Mouse (Mus musculus) adrenal gland, postnatal 14 days (tissue): ENCODE measurements at regions not wholly inside any gene's neighbourhood (a gene's known extent, or its start where the extent isn't known, plus 50 kb on each side); places are given as distances from the start of the nearest gene placed in this dataset.
"Not testable (repeated sequence)": the region's sequence is repeated elsewhere in the genome, so short reads cannot be mapped to it uniquely, and the experiment has no call there.

Source experiments
- DNase-seq: peaks from one replicate; pipeline ENCODE4 v3.0.0; 2021; ENCODE audit warnings: mixed read lengths

DNA sequence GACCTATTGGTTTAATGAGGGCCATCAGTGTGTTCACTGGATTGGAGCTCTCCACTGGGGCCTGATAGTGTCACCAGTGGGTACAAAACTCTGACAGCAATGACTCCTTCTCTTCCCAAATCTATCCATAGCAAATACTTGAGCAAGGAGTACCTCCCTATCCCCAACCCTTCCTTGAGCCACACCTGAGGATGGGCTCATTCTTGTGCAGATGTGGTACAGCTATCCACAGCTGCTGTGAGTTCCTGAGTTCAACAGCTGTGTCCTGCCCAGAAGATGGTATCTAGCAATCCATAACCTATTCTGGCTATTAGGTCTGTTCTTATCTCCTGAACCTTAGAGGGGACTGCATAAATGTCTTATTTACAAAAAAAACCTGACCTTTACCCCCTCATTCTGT lies 148.7 kb upstream of the Cwc22 start:
- no peak for DNase-seq

DNA sequence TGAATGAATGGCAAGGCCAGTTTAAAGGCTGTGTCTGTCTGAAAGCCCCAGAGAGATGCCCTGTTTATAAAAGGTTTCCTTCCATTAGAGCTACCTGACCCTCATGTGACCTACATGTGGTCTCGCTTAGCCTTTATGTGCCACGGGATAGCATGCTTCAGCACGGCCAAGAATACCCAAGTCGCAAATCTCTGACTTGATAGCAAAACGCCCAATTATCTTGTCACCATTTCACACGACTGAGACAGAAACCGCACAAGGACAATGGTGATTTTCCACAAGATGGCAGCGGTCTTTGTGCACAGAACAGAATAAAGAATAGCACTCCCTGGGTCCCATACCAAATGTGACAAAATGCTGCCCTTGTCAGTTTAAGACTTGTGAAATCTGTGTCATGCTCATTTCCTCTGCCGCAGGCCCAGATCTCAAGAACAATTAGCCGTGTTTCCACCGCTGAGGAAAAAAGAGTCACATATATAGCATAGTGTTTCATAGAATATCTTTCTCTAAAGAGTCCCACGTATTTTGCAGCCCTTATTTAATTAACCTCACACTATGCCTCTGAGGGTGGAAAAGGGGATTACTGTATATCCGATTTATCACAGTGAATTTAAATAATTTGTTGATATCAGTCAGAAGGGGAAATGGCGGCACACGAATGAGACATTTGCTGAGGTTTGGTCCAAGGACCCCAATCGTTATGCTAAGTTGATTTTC lies 118.3 kb upstream of the Cwc22 start:
- DNase-seq = no peak

GRCm38 (mm10) chr2:78059801-78060416 lies 113.7 kb upstream of the Cwc22 start:
- DNase-seq = no peak

GRCm38 (mm10) chr2:78058988-78059387 lies 112.8 kb upstream of the Cwc22 start:
- no peak for DNase-seq

DNA sequence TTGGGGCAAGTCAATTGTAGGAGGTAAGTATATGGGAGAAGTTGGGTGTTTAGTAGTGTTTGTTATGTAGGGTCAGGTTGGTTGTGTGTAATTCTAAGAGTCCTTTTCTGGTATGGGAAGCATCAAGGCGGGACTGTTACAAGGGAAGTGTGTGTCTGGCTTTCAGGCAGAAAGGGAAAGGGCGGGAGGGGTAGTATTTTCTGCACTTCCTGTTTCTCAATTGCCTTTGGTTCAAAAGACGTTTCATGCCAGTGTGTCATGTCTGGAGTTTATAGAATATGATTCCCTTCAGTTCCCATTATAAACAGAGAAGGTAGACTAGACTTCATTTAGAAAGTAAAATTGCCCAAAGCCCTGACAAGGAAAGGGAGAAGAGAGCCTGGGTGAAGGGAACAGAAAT lies 107.7 kb upstream of the Cwc22 start:
- DNase-seq = no peak

DNA sequence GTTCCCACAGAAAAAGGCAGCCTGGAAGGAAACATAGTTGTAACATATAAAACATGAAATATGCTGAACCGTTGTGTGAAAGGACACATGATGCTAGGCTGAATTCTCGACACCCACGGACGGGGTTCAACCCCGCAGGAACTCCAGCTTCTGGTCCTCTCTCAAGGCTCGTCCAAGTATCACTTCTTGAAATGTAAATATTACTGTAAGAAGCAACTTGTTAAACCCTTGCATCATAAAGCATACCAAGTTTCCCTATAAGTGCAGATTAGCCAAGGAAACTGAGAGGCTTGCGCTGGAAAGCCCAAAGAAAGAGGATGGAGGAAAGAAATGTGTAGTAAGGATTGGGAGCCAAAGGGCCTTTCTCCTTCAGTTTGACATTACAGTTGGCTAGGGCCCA lies 104.4 kb upstream of the Cwc22 start:
- DNase-seq = no peak

GRCm38 (mm10) chr2:78049248-78049874 lies 103.2 kb upstream of the Cwc22 start:
- peak; percentile 86 for DNase-seq

DNA sequence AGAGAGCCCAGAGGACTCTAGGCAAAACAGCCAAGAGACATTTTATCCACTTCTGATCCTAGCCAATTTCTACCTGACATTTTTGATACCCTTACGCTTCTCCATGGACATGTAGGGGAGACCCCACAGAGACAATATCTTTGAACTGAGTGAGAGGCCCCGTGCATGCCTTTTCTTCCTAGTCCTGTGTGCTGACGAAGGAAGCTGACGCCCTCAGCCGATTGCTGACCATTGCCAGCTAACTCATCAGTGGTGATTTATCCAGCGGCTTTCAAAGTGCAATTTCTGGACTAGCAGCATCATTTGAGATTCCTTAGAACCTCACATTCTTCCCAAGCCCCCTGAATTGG lies 102.5 kb upstream of the Cwc22 start:
- DNase-seq = peak; percentile 7

DNA sequence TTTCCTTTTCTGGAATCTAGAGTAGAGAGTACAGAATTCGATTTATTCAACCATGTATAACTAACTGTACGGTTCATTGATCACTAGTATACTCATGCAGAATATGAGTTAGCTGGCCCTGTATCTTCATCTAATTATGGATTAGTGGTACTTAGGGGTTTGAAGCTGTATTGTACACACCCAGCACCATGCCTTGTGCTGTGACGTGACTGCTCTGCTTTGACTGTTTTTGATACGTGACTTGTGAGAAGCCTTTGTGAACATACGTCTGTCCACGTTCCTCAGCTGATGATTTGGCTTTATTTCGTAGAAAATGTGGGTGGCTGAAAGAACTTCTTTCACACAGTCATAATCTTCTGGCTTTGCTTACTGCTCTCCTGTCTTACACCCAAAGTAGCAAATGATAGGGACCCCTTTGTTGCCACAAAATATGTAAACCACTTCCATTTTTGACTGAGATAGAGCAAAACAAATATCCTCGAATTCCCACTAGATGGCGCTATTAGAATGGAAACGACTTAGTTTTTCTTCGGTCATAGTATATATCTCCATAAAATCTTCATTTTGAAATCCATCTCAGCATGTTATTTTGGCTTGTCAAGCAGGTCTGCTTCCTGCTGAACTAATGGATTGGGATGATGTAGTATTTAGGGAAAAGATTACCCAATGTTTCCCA lies 102.0 kb upstream of the Cwc22 start:
- no peak for DNase-seq

DNA sequence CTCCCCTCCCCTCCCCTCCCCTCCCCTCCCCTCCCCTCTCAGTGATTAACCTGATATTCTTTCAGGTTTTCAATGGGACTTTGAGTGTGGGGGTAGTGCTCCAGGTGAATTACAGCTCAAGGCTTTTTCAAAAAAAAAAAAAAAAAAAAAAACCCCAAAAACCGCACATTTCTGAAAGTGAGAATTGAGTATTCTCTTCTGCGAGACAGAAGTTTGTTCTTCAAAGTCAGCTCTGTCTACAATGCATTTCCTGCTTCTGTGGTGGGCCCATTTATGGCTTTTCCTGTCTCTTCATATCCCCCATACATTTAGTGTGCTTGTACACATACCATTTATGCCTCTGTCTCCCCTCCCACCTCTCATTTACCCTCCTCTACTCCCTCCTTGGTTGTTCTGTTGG lies 81.1 kb upstream of the Cwc22 start:
- DNase-seq = no peak

- no peak for DNase-seq
These were observed 80.6 kb upstream of the Cwc22 start for GRCm38 (mm10) chr2:78026808-78027207.

DNA sequence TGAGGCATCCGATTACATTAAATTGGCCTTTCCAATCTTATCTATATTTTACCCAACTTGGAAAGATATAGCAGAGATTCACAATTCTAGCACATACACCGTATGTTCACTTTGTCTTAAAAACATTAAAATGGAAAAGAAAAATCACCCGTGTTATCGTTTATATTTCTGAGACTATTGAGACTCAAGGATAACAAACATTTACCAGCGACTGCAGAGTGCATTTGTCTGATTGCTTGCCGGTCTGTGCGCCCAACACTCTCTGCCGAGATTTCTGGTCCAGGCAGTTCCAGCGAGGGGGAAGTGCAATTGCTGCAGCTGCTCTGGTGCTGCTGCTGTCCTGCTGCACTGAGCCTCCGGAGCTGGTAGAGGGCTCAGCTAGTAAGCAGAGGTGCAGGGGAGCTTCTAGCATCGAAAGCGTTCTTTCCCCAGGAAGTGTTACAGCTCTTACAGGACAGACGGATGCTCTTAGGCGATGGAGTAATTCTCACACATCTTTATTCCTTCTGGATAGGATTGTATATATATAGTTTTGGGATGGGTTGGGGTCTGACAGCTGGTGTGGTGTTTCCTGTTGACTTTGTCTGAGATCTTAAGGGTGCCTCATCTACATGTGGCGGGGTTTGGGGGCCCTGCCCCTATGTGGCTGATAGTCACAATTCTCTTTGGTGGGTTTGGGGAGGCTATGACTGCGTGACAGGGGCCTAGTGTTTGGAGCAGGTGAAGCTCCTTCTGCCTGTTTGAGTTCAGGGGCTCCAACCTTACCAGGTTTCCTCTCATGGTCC lies 79.7 kb upstream of the Cwc22 start:
- DNase-seq = no peak

DNA sequence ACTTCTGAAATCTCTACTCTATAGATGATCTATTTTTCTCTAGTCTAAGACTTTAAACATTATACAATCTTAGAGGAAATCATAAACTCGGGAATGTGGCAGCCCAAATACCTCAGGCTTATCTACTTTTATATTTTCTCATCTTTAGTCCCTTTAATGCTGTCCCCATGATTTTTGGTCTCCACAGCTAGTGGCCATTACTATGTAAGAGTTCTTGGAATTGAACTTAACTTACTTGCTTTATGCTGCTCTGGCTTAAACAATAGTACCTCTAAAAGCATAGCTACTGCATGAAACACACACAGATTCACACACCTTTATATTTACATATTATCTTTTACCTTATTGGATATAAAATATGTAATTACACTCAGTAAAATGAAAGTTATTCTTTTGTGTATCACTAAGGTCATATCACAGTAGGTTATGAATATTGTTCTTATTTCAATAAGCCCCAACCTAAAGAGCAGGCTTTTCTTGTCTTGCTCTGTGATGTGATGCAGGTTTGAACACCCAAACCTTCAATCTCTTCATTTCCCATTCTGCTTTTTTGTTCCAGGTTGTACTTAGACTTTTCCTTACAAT lies 78.9 kb upstream of the Cwc22 start:
- no peak for DNase-seq

GRCm38 (mm10) chr2:78023916-78024685 lies 77.9 kb upstream of the Cwc22 start:
- DNase-seq = no peak

GRCm38 (mm10) chr2:78023416-78023815 lies 77.2 kb upstream of the Cwc22 start:
- no peak for DNase-seq

- DNase-seq = no peak
These were observed 76.6 kb upstream of the Cwc22 start for GRCm38 (mm10) chr2:78022756-78023155.

GRCm38 (mm10) chr2:78021905-78022304 lies 75.7 kb upstream of the Cwc22 start:
- DNase-seq = no peak

- DNase-seq = no peak
These were observed 75.3 kb upstream of the Cwc22 start for GRCm38 (mm10) chr2:78021356-78021900.

DNA sequence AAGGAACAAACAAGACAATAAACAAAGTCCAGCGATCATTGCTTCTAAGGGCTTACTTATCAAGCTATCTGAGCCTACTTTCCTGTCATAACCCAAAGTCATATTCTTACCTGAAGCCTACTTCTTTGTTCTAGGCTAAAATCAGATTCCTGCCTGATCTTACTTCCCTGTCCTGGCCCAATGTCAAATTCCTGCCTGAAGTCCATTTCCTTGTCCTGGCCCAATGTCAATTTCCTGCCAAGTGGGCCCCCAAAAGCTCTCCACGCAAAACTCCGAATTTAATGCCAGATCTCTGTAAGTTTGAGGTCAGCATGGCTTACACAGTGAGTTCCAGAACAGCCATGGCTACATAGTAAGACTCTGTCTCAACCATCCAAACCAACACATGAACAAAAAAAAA lies 74.3 kb upstream of the Cwc22 start:
- no peak for DNase-seq

DNA sequence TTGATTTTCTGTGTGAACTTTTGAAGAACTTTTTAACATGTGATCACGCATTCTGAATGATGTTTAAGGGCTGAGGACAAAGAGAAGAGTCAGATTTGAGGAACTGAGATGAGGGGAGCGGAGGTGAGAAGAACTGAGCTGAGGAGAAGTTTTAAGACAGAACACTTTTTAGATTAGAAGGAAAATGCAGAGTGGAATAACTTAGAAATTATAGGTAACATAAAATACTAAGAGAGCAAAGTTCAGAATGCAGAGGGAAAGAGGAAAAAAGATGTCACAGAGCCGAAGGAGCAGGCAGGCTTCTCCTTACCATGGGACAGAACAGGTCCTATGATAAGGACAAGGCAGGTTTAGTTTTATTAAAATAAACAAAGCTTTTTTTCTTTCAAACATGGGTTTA lies 73.7 kb upstream of the Cwc22 start:
- DNase-seq = no peak

- DNase-seq = not testable (repeated sequence)
These were observed 66.3 kb upstream of the Cwc22 start for GRCm38 (mm10) chr2:78012441-78012840.
